Mouse (Mus musculus) liver, adult 2 months (tissue): Measurements from ENCODE around the gene Myl3. TPM values are rescaled to one million over a fixed set of nuclear protein-coding genes. Genes with fewer than 3 reads are reported as not detected.
A peak's percentile ranks its signal among the peaks of the same experiment; 100 is the strongest.

Experiments
- DNase-seq: peaks from one replicate; pipeline ENCODE4 v3.0.0-alpha.2; 2011; ENCODE audit warnings: low read depth, low spot score; ENCODE audit errors: extremely low read depth
- H3K27ac ChIP-seq: fragments of 200-500 bp; replicated peaks from 2 replicates; pipeline ENCODE4 v1.5.1; 2012; ENCODE audit warnings: low read depth, mild to moderate bottlenecking, control low read depth, inconsistent platforms, low read length; ENCODE audit not compliant: insufficient read depth
- H3K27me3 ChIP-seq: fragments of 200-500 bp; 2 replicates; pipeline ENCODE4 v1.6.1; 2012; ENCODE audit warnings: mild to moderate bottlenecking, moderate library complexity, low read length, inconsistent platforms; ENCODE audit not compliant: control insufficient read depth, insufficient read depth
- H3K36me3 ChIP-seq: fragments of 200-500 bp; 2 replicates; pipeline ENCODE4 v1.6.1; 2012; ENCODE audit warnings: low read length, inconsistent platforms; ENCODE audit not compliant: control insufficient read depth, insufficient read depth
- H3K4me1 ChIP-seq: fragments of 200-500 bp; 2 replicates; pipeline ENCODE4 v1.6.1; 2011; ENCODE audit warnings: low read length; ENCODE audit not compliant: control insufficient read depth, insufficient read depth
- H3K4me3 ChIP-seq: fragments of 200-500 bp; 2 replicates; pipeline ENCODE4 v1.5.1; 2011; ENCODE audit warnings: low read depth, mild to moderate bottlenecking, control low read depth, low read length, moderate library complexity; ENCODE audit not compliant: insufficient read depth
- H3K79me2 ChIP-seq: fragments of 200-500 bp; 2 replicates; pipeline ENCODE4 v1.6.1; 2012; ENCODE audit warnings: inconsistent platforms, mild to moderate bottlenecking, low read length, moderate library complexity; ENCODE audit not compliant: control insufficient read depth, insufficient read depth
- H3K9ac ChIP-seq: fragments of 200-500 bp; 2 replicates; pipeline ENCODE4 v1.6.1; 2012; ENCODE audit warnings: low read depth, mild to moderate bottlenecking, control low read depth, inconsistent platforms, low read length
- CTCF ChIP-seq: fragments of 200-500 bp; IDR thresholded peaks from 2 replicates; pipeline ENCODE4 v1.5.1; 2011; ENCODE audit warnings: low read depth, low read length, control low read depth
- POLR2A ChIP-seq: fragments of 200-500 bp; IDR thresholded peaks from 2 replicates; pipeline ENCODE4 v1.6.1; 2011; ENCODE audit warnings: low read length, control low read depth; ENCODE audit not compliant: insufficient read depth; ENCODE audit errors: extremely low read depth
- whole genome bisulfite sequencing: fragments of 180-500 bp; shearing (Covaris S2); methylation state at CpG from one replicate; pipeline ENCODE4 v1.1.7; 2018; 5-methylcytosine and 5-hydroxymethylcytosine counted together
- polyA plus RNA-seq: library from polyadenylated mRNA; depleted of rRNA; stranded (reverse); fragments of >200 nt; gene quantifications from 2 replicates; pipeline ENCODE4 v1.2.3, GENCODE M21; 2012
- total RNA-seq: library from RNA; depleted of rRNA; stranded (reverse); fragments of >200 nt; gene quantifications from 2 replicates; pipeline ENCODE4 v1.2.3, GENCODE M21; 2014

Myl3 gene
- total and polyA plus RNA-seq, 2 experiments, result 0.55 TPM; not detected in 1

- no peaks in the 10 kb centered on the region for H3K36me3 ChIP-seq
- H3K27me3 ChIP-seq, result no peaks in the 10 kb centered on the region
- 88% methylated on average over 11 of the region's 12 CpGs for WGBS
- H3K27ac ChIP-seq, result no peak overlapping the region
- DNase-seq, result no peak
- no peak for TF ChIP-seq CTCF
- TF ChIP-seq POLR2A, result no peak
- H3K9ac ChIP-seq, result no peak overlapping the region
- peaks cover 4% of the 10 kb centered on the region; the same call in 1 of the 2 replicates for H3K79me2 ChIP-seq
- H3K4me1 ChIP-seq, result peaks cover 19% of the 10 kb centered on the region
- no peak overlapping the region for H3K4me3 ChIP-seq
Measured at GRCm38 (mm10) chr9:110701114-110702032, 40.3 kb upstream of the Myl3 start.

GRCm38 (mm10) chr9:110702848-110703247 lies 38.8 kb upstream of the Myl3 start:
- Histone ChIP-seq H3K4me1 (peaks cover 19% of the 10 kb centered on the region), H3K27ac (peak overlapping the region; percentile 5; the same call in 1 of the 2 replicates), H3K27me3 (no peaks in the 10 kb centered on the region), H3K4me3 (no peak overlapping the region), H3K9ac (no peak overlapping the region), H3K79me2 (no peaks in the 10 kb centered on the region; the same call in 1 of the 2 replicates), H3K36me3 (no peaks in the 10 kb centered on the region)
- DNase-seq, result peak; percentile 94
- no peak for TF ChIP-seq CTCF
- TF ChIP-seq POLR2A, result no peak
- WGBS, result 7% methylated on average over 1 of the region's 1 CpGs

DNA sequence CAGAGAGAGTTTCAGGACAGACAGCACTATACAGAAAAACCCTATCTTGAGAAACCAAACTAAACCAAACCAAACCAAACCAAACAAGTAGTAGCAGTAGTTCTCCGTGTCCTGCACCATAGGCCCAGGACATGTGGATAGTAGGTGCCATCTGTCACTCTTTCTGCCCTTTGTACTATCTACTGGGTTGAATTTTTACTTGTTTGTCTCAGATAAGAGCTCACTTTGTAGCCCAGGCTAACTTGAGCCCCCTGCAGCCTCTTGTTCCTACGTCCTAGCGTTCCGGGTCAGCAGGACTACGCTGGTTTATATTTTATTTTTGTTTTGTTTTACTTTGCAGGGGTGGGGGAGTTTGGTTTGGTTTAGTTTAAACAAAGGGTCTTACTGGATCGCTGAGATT lies 37.7 kb upstream of the Myl3 start:
- no peaks in the 10 kb centered on the region; the same call in 1 of the 2 replicates for H3K79me2 ChIP-seq
- peak; percentile 73 for DNase-seq
- no peak overlapping the region for H3K9ac ChIP-seq
- H3K36me3 ChIP-seq, result no peaks in the 10 kb centered on the region
- H3K27ac ChIP-seq, result no peak overlapping the region
- peaks cover 19% of the 10 kb centered on the region for H3K4me1 ChIP-seq
- H3K27me3 ChIP-seq, result no peaks in the 10 kb centered on the region
- 48% methylated on average over 6 of the region's 6 CpGs for WGBS
- TF ChIP-seq CTCF (no peak), POLR2A (no peak)
- H3K4me3 ChIP-seq, result no peak overlapping the region

- H3K27ac ChIP-seq, result no peak overlapping the region
- peaks cover 19% of the 10 kb centered on the region for H3K4me1 ChIP-seq
- H3K79me2 ChIP-seq, result no peaks in the 10 kb centered on the region
- no peak overlapping the region for H3K9ac ChIP-seq
- no peak for TF ChIP-seq CTCF
- no peak for TF ChIP-seq POLR2A
- H3K36me3 ChIP-seq, result peaks cover 5% of the 10 kb centered on the region; the same call in 1 of the 2 replicates
- no peak for DNase-seq
- H3K27me3 ChIP-seq, result no peaks in the 10 kb centered on the region
- no peak overlapping the region for H3K4me3 ChIP-seq
- WGBS, result 84% methylated on average over 5 of the region's 5 CpGs
Measured at GRCm38 (mm10) chr9:110706784-110707183, 34.9 kb upstream of the Myl3 start.

DNA sequence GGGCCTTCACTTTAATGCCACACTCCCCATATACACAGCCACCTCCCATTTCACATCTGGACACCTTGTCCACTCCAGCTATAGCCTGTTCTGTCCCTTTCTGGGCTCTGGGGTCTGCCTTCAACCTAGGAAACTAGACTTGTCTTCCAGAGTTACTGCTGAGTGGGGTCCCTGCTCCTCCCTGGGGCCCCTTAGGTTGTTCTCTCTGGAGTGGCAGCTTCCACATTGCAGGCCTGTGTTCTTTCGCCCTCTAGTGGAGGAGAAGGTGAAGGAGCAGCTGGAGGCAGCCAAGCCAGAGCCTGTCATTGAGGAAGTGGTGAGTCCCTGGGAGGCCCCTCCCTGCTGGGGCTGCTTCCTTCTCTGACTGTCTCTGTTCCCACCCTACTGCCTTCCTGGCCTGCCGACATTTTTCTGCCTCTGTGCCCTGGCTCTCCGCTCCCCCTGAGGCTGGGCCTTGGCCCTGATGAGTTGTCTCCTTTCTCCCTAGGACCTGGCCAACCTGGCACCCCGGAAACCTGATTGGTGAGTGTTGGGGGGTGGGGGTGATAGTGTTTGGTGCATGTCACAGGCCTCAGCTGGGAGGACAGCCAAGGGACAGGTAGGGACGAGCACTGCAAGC lies 31.9 kb upstream of the Myl3 start:
- H3K36me3 ChIP-seq, result peaks cover 11% of the 10 kb centered on the region; the same call in 1 of the 2 replicates
- H3K4me3 ChIP-seq, result peak overlapping the region; percentile 44
- peak; percentile 34 for DNase-seq
- H3K27ac ChIP-seq, result no peak overlapping the region
- TF ChIP-seq CTCF, result peak; percentile 85
- no peak for TF ChIP-seq POLR2A
- no peaks in the 10 kb centered on the region for H3K79me2 ChIP-seq
- no peaks in the 10 kb centered on the region for H3K27me3 ChIP-seq
- no peaks in the 10 kb centered on the region for H3K4me1 ChIP-seq
- 37% methylated on average over 5 of the region's 5 CpGs for WGBS
- peak overlapping the region; percentile 20 for H3K9ac ChIP-seq

GRCm38 (mm10) chr9:110711532-110711931 lies 30.1 kb upstream of the Myl3 start:
- no peaks in the 10 kb centered on the region for H3K27me3 ChIP-seq
- no peak overlapping the region for H3K9ac ChIP-seq
- H3K27ac ChIP-seq, result no peak overlapping the region
- H3K4me3 ChIP-seq, result no peak overlapping the region
- H3K36me3 ChIP-seq, result peaks cover 11% of the 10 kb centered on the region; the same call in 1 of the 2 replicates
- TF ChIP-seq POLR2A (no peak), CTCF (no peak)
- no peaks in the 10 kb centered on the region for H3K4me1 ChIP-seq
- no peaks in the 10 kb centered on the region for H3K79me2 ChIP-seq
- DNase-seq, result no peak
- 100% methylated on average over 1 of the region's 1 CpGs for WGBS
